Mouse (Mus musculus) hindbrain, embryonic 14.5 days (tissue): ENCODE results near the gene Pard3b. TPM values are rescaled to one million over a fixed set of nuclear protein-coding genes. Genes with fewer than 3 reads are reported as not detected.

ENCODE experiments used
- ATAC-seq: fragments of 200-750 bp; cut with Nextera tagmentation; 2 replicates; pipeline ENCODE4 v1.8.0; 2017; ENCODE audit warnings: moderate number of reproducible peaks, mild to moderate bottlenecking, moderate TSS enrichment, moderate library complexity; ENCODE audit not compliant: low FRiP score
- DNase-seq: peaks from one replicate; pipeline ENCODE4 v3.0.0-alpha.2; 2015; ENCODE audit warnings: low spot score
- H3K27ac ChIP-seq: fragments of 300-500 bp; sonication (generic); 2 replicates; pipeline ENCODE4 v1.5.1; 2014; ENCODE audit warnings: mild to moderate bottlenecking, moderate library complexity
- H3K27me3 ChIP-seq: fragments of 300-500 bp; sonication (generic); 2 replicates; pipeline ENCODE4 v1.6.1; 2014; ENCODE audit warnings: mild to moderate bottlenecking, low read length, mixed read lengths; ENCODE audit not compliant: control insufficient read depth, insufficient read depth
- H3K36me3 ChIP-seq: fragments of 300-500 bp; sonication (generic); replicated peaks from 2 replicates; pipeline ENCODE4 v1.6.1; 2014; ENCODE audit not compliant: control insufficient read depth, insufficient read depth
- H3K4me1 ChIP-seq: fragments of 300-500 bp; sonication (generic); replicated peaks from 2 replicates; pipeline ENCODE4 v1.6.1; 2014; ENCODE audit warnings: antibody characterized with exemption, low read length, mixed read lengths; ENCODE audit not compliant: control insufficient read depth, insufficient read depth
- H3K4me2 ChIP-seq: fragments of 300-500 bp; sonication (generic); replicated peaks from 2 replicates; pipeline ENCODE4 v1.6.1; 2014; ENCODE audit warnings: mild to moderate bottlenecking, moderate library complexity
- H3K4me3 ChIP-seq: fragments of 300-500 bp; sonication (generic); replicated peaks from 2 replicates; pipeline ENCODE4 v1.5.1; 2014; ENCODE audit warnings: mild to moderate bottlenecking, low read length
- H3K9ac ChIP-seq: fragments of 300-500 bp; sonication (generic); 2 replicates; pipeline ENCODE4 v1.6.1; 2014
- H3K9me3 ChIP-seq: fragments of 300-500 bp; sonication (generic); 2 replicates; pipeline ENCODE4 v1.6.1; 2016; ENCODE audit warnings: low read length; ENCODE audit not compliant: control insufficient read depth
- WGBS: fragments of 180-500 bp; shearing (Covaris S2); extraction: QIAGEN DNeasy Blood & Tissue Kit; methylation state at CpG from one replicate; pipeline ENCODE4 v1.1.7; 2014; 5-methylcytosine and 5-hydroxymethylcytosine counted together
- polyA plus RNA-seq: library from polyadenylated mRNA; unstranded; fragments of >200 nt; fragmentation: Nextera tagmentation; extraction: Ambion mirVana; gene quantifications from 2 replicates; pipeline ENCODE4 v1.2.1, GENCODE M21; 2014

The Pard3b gene
- polyA plus RNA-seq, 1 experiment from 2014 or later = 12.3 TPM

GRCm38 (mm10) chr1:62511681-62512080 lies 873.1 kb downstream of the Pard3b start:
- ATAC-seq (no peak), DNase-seq (no peak)
- Histone ChIP-seq H3K27ac (no peak overlapping the region), H3K4me1 (no peaks in the 10 kb centered on the region), H3K36me3 (no peaks in the 10 kb centered on the region), H3K4me3 (no peak overlapping the region), H3K27me3 (no peaks in the 10 kb centered on the region), H3K4me2 (no peak overlapping the region), H3K9me3 (no peaks in the 10 kb centered on the region), H3K9ac (no peak overlapping the region)
- WGBS = 78% methylated on average over 3 of the region's 3 CpGs

- DNase-seq = no peak
- H3K36me3 ChIP-seq = no peaks in the 10 kb centered on the region
- WGBS = 58% methylated on average over 2 of the region's 2 CpGs
- H3K4me1 ChIP-seq = peaks cover 11% of the 10 kb centered on the region; the same call in 1 of the 2 replicates
- H3K27me3 ChIP-seq = no peaks in the 10 kb centered on the region
- H3K9me3 ChIP-seq = no peaks in the 10 kb centered on the region
- H3K4me2 ChIP-seq = no peak overlapping the region
- H3K9ac ChIP-seq = no peak overlapping the region
- no peak for ATAC-seq
- H3K4me3 ChIP-seq = no peak overlapping the region
- peak overlapping the region; percentile 51; the same call in 1 of the 2 replicates for H3K27ac ChIP-seq
These were observed 880.1 kb downstream of the Pard3b start for GRCm38 (mm10) chr1:62518621-62519213.

GRCm38 (mm10) chr1:62521368-62521767 lies 882.7 kb downstream of the Pard3b start:
- Histone ChIP-seq H3K27ac (no peak overlapping the region), H3K9ac (no peak overlapping the region), H3K27me3 (no peaks in the 10 kb centered on the region), H3K9me3 (no peaks in the 10 kb centered on the region), H3K4me3 (no peak overlapping the region), H3K4me1 (peaks cover 11% of the 10 kb centered on the region; the same call in 1 of the 2 replicates), H3K36me3 (no peaks in the 10 kb centered on the region), H3K4me2 (no peak overlapping the region)
- DNase-seq (no peak), ATAC-seq (no peak)
- 82% methylated on average over 7 of the region's 7 CpGs for WGBS

- 73% methylated on average over 2 of the region's 2 CpGs for WGBS
- DNase-seq (no peak), ATAC-seq (no peak)
- no peak overlapping the region for H3K9ac ChIP-seq
- H3K4me2 ChIP-seq = no peak overlapping the region
- H3K4me3 ChIP-seq = no peak overlapping the region
- H3K27ac ChIP-seq = no peak overlapping the region
- no peaks in the 10 kb centered on the region for H3K27me3 ChIP-seq
- H3K4me1 ChIP-seq = peaks cover 11% of the 10 kb centered on the region; the same call in 1 of the 2 replicates
- no peaks in the 10 kb centered on the region for H3K9me3 ChIP-seq
- no peaks in the 10 kb centered on the region for H3K36me3 ChIP-seq
These were observed 884.1 kb downstream of the Pard3b start for GRCm38 (mm10) chr1:62522761-62523160.

- Histone ChIP-seq H3K4me1 (0 out of 2 replicates have a peak, but pooled peaks cover 3% of the 10 kb centered on the region), H3K4me3 (no peak overlapping the region), H3K27ac (no peak overlapping the region), H3K27me3 (no peaks in the 10 kb centered on the region), H3K9me3 (no peaks in the 10 kb centered on the region), H3K4me2 (no peak overlapping the region), H3K9ac (no peak overlapping the region), H3K36me3 (no peaks in the 10 kb centered on the region)
- 67% methylated on average over 7 of the region's 7 CpGs for WGBS
- DNase-seq (no peak), ATAC-seq (no peak)
These were observed 889.2 kb downstream of the Pard3b start for GRCm38 (mm10) chr1:62527788-62528187.

GRCm38 (mm10) chr1:62529941-62530340 lies 891.3 kb downstream of the Pard3b start:
- Histone ChIP-seq H3K9ac (no peak overlapping the region), H3K4me3 (no peak overlapping the region), H3K4me1 (0 out of 2 replicates have a peak, but pooled peaks cover 3% of the 10 kb centered on the region), H3K36me3 (no peaks in the 10 kb centered on the region), H3K9me3 (no peaks in the 10 kb centered on the region), H3K27ac (no peak overlapping the region), H3K4me2 (no peak overlapping the region), H3K27me3 (no peaks in the 10 kb centered on the region)
- DNase-seq (no peak), ATAC-seq (no peak)
- WGBS = 53% methylated on average over 8 of the region's 8 CpGs

- 0 out of 2 replicates have a peak, but pooled peaks cover 3% of the 10 kb centered on the region for H3K4me1 ChIP-seq
- 87% methylated on average over 10 of the region's 10 CpGs for WGBS
- H3K9ac ChIP-seq = no peak overlapping the region
- no peaks in the 10 kb centered on the region for H3K36me3 ChIP-seq
- no peak for ATAC-seq
- DNase-seq = no peak
- no peak overlapping the region for H3K27ac ChIP-seq
- H3K27me3 ChIP-seq = no peaks in the 10 kb centered on the region
- no peak overlapping the region for H3K4me3 ChIP-seq
- no peak overlapping the region for H3K4me2 ChIP-seq
- no peaks in the 10 kb centered on the region for H3K9me3 ChIP-seq
These were observed 894.0 kb downstream of the Pard3b start for GRCm38 (mm10) chr1:62532426-62533126.

- 94% methylated on average over 4 of the region's 4 CpGs for WGBS
- no peak overlapping the region for H3K4me3 ChIP-seq
- no peaks in the 10 kb centered on the region for H3K27me3 ChIP-seq
- H3K4me1 ChIP-seq = no peaks in the 10 kb centered on the region
- DNase-seq (no peak), ATAC-seq (no peak)
- no peak overlapping the region for H3K9ac ChIP-seq
- H3K4me2 ChIP-seq = no peak overlapping the region
- no peaks in the 10 kb centered on the region for H3K9me3 ChIP-seq
- no peaks in the 10 kb centered on the region for H3K36me3 ChIP-seq
- H3K27ac ChIP-seq = no peak overlapping the region
These were observed 910.3 kb downstream of the Pard3b start for GRCm38 (mm10) chr1:62548953-62549352.

- H3K27ac ChIP-seq = no peak overlapping the region
- no peaks in the 10 kb centered on the region for H3K27me3 ChIP-seq
- H3K4me3 ChIP-seq = no peak overlapping the region
- no peak overlapping the region for H3K4me2 ChIP-seq
- no peaks in the 10 kb centered on the region for H3K9me3 ChIP-seq
- H3K36me3 ChIP-seq = no peaks in the 10 kb centered on the region
- no peak overlapping the region for H3K9ac ChIP-seq
- ATAC-seq = no peak
- DNase-seq = no peak
- WGBS = 82% methylated on average over 2 of the region's 2 CpGs
- no peaks in the 10 kb centered on the region for H3K4me1 ChIP-seq
These were observed 911.9 kb downstream of the Pard3b start for GRCm38 (mm10) chr1:62550546-62550945.
